Mouse (Mus musculus): ENCODE results near the gene Samd13.

Gene Samd13

DNA sequence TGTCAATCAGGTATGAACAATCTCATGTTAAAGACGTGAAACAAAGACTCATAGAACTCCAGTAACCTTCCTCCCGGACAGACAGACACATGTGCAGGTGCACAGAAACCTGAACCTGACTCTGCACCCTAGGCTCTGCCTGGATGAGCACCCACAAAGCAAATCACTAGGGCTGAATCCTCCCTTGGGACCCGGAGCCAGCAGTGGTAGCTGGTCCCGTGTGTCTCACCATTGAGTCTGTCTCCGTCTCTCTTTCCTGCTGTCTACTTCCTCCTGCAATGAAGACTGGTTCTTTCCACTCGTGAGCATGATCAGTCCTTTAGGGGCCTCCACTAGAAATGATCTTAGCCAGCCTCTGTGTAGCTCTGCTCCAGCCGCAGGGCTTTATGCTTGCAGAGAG, 23.5 kb downstream of the Samd13 start:
- DNase-seq: no peak

DNA sequence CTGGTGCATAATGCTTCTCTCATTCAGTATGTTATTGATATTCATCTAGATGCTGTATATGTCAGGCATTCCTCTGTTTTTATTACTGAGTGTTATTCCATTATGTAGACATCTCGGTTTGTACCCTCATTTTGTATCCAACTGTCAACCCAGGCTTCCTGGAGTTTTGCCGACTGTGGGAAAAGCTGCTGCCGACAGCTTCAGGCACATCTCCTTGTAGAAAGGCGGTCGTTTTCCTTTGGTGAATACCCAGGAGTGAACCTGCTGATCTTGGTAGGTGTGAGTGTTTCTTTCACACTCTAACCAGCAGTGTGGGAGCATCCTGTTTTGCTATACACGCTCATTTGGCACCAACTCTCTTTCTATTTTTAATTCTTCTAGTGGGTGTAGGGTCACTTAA, 24.4 kb downstream of the Samd13 start:
- DNase-seq: no peak

DNA sequence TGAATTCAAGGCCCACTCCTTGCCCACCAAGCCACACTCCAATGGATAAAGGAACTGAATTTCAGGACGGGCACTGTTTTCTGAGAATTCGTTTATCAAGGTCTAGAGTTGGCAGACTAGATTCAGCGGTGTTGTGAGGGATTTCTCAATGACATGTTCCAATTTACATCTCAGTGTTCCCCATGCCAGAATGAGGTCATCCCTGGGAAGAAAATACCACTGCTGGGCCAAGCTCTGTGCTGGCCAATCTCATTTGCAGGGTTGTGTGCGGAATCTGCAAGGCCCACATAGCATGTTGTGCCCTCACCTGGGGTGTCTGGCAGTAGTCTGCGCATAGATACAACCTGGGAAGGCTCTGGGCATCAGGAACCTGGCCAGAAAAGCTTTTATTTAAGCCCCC, 26.1 kb downstream of the Samd13 start:
- DNase-seq: no peak

DNA sequence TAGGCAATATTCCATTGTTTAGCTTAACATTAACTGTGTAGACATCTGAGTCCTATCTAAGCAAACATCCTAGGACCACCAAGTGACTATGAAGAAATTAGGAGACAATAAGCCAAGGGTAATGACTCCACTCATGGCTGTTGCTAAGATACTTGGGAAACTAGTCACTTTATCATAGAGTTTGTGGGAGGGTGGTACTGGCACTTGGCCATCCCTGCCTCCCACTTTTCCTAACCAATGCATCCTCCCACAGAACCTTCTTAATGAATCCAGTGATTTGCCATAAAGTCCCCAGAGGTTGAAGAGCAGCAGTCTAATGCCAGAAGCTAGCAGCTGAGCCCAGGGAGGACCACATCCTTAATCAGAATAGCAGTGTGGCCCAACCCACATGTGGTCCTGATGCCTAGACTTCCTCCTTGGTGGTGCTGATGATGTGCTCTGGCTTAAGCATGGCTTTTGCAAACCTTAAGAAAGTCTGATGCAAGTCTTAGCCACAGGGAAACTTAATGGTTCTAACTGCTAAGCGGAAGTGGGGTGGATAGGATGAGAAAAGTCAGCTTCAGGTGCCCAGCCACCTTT, 27.2 kb downstream of the Samd13 start:
- DNase-seq: no peak

DNA sequence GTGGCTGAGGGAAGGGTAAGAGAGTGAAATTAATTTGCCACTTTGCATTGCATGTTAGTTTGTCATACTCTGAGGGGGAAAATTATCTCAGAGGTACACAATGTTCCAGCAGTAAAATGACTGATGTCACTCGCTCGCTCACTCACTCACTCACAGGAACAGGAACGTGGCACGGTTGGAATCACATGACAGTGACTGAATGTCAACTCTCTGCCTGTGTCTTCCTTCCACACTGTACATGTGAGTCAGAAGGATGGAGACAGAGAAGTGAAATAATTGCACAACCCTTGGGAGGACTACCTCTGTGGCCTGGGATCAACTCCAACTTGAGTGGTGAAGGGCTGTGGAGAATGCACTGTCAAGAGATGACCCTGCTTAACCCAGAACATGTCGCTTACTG, 28.0 kb downstream of the Samd13 start:
- DNase-seq: no peak

DNA sequence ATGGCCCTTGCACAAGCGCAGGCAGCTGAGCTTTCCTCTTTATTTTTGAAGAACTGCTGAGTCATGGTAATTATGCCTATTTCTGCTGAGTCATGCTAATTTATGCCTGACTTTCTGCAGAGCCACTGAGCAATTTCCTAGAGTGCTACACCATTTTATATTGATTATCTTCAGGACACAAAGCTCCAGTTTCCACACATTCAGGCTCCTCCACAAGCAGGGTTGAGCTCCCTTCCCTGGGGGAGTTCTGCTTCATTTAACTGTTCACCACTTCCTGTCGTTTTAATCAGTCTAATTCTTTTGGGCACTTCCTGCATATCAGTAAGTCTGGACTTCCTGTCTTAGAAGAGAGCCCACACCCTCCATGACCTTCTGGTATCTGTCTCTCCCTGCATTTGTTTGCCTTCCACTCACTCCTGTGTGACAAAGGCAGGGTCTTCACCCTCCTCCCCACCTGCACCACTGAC, 30.2 kb downstream of the Samd13 start:
- DNase-seq: no peak

DNA sequence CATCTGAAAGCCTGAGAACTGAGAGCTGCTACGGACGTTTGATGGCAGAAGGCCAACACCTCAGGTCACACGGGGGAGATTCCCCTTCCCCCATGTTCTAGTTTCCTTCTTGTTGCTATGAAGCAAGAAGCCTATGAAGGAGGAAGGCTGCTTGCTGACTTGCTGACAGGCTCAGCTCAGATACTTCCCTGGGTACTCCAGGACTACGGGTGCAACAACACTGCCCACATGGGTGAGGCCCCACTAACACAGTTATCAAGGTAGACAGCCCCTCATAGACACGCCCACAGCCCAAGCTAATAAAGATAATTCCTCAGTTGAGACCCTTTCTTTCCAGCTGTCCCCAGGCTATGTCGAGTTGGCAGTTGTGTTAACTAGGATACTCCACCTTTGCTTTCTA, 31.7 kb downstream of the Samd13 start:
- no peak for DNase-seq

DNA sequence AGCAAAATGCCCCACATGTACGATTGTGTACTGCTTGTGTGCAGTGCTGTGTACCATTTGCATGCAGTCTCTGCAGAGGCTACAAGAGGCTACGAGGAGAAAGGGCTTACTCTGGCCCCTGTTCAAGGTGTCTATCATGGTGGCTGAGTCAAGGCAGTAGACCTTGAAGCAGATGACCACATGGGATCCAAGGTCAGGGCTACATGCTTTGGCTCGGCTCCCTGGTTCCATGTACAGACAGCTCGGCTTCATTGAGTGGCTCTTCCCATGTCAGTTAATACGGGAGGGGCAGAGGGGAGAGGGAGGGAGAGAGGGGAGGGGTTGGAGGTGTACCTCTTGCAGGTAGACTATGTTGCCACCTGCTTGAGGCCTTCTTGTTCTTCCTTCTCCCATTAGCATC, 33.0 kb downstream of the Samd13 start:
- DNase-seq: no peak

DNA sequence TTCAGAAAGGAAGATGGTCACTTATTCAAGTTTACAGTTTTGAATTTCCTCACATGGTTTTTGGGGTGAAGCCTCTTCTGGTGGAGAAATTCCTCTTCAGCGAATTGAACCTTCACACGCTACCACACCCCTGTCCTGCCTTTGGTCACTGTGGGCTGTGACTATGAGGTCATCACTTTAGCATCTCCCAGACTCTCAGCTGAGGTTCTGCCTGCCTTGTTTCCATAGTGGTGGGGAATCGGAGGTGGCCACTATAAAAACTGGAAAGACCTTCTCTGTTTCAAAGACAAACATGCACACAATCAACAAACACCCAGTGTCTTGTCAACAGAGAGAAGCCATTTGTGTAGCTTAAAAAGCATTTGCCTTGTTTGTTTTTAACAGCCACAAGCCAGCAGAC, 34.2 kb downstream of the Samd13 start, which contains the start of gene 4930503B20Rik:
Gene 4930503B20Rik (minus strand): TSS at position 101 of the 400 bp plus-strand sequence.
- no peak for DNase-seq

DNA sequence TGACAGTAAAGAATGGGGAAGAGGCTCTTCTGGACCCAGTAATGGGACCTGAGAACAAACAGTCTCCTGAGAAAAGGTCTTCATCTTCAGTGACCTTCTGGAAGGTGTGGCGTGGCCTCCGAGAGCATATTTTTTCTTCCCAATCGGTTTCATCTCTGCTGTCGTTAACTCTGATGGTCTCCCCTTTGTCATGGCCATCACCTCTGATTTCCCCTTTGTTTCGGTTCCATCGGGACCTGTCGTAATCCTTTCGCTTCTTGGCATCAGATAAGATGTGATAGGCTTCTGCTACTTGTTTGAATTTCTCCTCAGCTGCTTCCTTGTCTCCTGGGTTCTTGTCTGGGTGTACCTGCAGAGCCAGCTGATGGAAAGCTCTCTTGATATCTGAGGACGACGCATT, 34.7 kb downstream of the Samd13 start:
- DNase-seq: no peak

DNA sequence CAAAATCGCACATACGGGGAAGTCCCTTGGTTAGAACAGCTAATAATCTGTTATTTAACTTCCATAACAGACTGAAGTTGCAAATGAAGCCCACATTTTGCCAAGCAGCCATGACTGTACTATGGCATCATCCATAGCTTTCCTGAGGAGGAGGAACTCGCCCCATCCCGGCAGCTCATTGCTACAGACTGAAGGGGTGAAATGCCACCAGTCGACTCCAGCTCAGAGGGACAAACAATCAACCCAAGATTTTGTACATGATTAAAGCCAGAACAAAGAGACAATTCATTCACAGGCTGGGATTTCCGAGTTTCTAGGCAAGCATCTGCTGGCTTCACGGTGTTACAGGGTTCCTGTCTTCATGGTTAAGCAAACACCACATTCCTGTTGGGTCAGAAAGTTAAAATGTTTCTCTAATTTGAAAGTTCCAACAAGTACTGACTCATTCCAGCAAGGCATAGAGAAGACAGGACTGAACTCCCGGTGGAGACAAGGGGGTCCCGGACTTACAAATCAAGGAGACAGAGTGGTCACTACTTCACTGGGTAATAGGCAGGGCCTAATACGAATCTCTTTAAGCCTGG, 36.0 kb downstream of the Samd13 start:
- no peak for DNase-seq

DNA sequence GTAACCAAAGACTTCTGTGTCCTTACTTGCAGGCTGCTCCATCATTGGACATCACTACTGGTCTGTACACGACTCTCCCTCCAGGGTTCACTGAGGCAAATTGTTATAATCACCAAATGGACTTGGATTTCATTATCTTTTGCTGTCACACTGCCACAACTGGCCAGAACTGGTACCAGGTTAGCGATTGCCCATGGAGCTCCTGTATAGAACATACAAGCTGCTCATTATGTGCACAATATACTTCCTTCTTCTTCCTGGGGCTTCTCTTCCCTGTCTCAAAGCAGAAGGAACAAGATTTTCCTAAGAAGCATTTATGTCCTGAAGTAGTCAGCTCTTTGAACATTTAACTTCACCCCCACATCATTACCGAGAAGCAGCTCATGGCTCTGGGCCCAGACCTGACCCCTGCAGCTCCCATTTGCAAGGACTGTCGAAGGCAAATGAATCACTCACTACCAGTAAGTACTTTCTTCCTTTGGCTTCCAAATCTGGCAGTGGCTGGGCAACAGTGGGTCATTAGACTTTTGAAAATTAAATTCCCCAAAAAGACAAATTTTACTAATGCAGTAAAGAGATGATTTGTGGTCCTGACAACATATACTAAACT, 43.5 kb downstream of the Samd13 start:
- DNase-seq: no peak

DNA sequence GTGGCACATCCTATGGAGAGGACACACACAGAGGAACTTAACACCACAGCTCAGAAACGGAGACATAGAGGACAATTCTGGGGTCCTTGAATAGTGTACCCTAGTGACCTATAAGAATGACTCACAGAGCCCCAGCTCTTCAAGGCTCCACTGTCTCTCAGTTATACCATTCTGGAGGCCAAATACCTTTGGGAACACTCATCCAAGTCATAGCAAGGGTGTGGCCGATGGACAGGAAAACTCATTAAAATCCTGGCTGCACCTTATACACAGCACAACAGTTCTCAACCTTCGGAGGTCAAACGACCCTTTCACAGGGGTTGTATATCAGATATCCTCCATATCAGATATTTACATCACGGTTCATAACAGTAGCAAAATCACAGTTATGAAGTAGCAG, 52.9 kb downstream of the Samd13 start:
- no peak for DNase-seq

DNA sequence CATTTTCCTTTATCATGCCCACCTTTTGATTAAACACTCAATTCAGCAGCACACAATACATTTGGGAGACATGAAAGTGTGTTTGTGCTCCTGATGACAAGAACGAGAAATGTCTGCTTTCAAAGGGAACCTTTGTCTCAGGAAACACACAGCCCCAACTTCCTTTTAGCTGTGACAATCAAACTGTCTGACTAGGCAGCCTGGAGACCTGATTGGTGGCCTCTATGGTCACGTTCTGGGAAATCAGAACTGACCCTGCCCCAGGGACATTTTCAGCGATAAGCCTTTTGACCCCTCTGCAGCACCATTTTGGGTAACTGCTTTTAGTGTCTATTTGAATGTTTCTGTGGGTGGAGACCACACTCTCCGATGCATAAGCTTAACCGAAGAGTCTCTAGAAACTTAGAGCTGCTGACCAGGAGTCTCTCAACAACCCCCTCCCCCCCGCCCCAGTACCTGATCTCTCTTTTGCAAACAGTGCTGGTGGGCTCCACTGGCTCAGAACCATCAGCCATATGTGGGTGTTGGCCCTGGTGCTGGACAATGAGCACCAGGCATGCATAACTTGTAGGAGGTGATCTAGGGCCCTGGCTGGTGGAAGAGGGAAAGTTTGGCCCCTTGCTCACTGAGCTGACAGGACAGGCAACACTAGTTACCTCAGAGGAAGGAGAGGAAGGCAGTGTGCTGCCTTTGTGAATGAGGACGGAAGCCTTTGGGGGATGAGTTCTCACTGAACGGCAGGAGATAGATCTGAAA, 57.0 kb downstream of the Samd13 start:
- no peak for DNase-seq

DNA sequence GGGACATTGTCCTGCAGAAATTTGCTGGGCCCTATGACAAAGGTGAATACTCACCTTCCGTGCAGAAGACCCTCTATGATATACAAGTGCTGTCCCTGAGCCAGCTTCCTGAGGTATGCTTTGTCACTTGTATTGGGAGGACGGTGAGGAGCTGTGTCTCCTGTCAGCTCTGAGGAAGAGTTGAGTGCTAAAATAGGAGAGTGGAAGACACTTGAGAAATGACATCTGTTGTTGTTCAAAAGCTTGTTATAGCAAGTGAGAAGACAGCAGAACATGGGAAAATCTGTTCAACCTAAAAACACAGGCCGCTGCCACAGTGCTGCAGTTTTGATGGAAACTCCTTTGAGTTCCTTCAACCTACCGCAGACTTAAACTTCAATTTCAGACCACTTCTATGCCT, 59.6 kb downstream of the Samd13 start:
- no peak for DNase-seq

DNA sequence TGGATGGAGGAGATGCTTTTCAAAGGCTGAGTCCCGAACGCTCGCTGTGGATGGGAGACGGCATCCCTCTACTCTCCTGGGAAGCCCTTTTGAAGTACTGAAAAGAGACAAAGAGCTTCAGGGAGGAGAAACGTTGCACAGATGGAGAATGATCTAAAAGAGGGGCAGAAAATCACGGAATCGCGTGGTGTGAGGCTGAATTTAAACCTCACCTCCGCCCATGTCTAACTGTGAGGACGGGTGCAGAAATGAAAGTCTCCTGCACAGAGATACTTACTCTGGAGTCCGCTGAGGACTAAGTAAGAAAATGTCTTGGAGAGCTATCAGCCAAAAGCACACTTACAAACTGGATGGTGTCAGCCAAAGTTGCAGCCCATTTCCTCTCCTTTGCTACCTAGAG, 63.4 kb downstream of the Samd13 start:
- no peak for DNase-seq

DNA sequence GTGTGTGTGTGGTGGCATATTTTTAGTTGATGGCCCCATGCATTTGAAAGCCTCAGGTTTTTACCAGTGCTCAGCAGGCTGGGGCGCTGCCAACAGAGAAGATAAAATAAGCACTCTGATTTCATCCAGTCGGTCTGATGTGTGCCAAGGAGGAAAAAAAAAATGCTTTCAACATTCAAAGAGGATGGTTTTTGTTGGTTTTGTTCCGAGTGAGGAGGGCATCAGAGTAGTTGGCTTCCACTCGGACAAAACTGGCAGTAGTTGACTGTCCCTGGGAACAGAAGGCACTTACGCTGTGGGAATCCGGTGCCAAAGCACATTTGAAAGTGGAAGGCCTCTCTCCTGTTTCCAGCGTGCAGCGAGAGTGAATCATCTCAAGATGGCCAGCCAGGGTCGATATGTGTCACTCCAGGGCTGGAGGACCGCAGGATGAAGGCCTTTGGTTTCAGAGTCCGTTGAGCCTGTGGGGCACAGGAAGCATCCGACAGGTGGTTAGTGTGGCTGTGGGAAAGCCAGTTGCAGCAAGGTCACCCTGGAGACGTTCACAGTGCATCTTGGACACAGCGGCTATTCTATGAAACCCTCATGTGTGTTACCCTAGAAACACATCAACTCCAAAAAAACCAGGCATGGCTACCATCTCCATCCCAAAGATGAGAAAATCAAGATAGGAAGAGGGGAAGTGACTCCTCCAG, 64.7 kb downstream of the Samd13 start:
- no peak for DNase-seq

DNA sequence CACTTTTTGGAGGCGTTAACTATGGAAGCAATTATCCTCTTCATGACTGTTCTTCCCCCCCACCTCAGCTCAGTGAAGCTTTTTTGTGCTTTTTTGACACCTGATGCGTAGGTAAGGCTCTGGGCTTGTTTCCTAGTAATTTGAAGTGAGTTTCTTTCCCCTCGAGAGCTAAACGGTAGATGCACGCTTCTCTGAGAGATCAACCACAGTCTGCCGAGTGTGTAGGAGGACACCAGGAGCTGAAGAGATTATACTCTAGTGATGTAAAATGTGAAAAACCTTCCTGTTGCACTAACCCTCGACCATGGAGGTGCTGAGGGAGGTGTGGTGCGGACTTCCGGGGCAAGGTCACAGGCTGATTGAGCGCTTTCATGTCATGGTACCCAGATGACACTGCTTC, 65.3 kb downstream of the Samd13 start:
- no peak for DNase-seq

DNA sequence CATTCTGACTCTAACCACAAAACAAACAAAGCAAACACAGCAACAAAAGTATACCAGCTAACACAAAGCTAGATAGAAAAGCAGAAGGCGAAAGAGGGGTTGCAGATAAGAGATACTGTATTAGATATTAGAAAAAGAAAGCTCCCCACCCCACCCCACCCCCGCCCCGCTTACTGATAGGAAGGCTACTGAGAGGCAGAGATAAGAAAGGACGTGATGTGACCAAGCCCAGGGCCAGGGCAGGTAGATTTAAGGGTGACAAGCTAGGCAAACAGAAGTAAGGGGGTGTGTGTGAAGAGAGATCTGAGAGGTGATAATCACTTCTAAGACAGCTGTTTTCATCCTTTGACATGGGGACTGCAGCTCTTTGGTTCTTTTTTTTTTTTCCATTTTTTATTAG, 67.0 kb downstream of the Samd13 start:
- DNase-seq: no peak

DNA sequence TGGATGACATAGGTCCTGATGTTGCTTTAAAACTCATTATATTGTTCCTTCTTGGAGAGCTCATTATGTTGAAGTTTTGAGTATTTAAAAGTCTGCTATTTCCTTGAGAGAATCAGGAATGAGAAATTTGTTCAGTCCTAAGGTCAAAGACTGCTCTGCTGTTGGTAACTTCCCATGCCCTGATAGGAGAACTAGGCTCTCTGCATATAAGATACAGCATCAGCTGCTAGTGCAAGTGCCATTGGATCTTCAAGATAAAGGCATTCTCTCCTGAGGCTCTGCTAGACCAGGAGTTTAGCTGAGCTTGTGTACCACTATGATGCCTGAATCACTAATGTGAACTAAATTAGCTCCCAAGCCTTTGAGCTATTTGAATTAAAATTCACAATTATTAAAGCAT, 67.4 kb downstream of the Samd13 start:
- DNase-seq: no peak

DNA sequence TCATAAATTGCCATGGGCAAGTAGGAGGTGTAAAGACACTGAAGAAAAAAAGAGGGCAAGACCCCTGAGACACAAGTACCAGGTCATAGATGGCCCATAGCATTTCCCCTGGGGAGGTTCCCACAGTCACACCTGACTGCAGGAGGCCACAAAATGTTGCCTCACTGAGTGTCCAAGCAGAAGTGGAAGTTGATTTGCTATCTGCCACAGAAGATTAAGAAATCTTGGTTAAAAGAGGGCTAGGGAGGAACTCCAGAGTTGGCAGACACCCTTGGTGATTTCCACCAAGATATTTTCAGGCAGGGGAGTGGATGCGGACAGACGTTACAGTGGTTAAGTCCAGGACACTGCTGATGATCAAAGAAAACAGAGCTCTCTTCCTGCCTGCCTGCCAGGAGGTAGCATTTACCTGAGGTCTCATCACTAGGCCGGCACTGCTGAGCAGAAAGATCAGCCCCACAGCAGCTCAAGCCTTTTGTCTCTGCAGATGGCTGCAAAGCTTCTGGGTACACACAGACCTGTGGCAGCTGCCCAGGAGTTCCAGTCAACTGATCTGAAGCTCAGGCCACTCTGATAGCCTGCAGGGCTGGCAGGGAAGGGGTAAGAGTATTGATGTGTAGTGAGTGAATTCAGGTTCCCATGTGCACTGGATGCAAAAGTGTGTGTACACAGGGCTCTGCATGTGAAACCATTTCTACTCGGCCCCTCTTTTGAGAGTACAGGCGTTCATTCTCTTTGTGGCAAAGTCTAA, 68.7 kb downstream of the Samd13 start:
- no peak for DNase-seq

DNA sequence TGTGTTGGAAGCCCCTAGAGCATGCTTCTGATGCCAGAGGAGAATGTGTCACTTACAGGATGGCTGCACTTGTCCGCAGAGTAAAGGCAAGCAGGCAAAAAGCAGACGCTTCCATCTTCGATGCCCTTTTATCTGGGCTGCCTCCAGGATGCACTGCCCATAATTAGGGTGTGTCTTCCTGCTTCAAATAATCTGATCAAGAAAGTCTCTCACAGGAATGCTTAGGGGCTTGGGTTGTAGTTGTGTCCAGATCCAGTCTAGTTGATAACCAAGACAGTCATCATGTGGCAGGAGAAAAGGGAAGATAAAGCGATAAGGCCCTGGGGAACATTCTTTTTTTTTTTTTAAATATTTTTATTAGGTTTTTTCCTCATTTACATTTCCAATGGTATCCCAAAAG, 69.9 kb downstream of the Samd13 start, which contains the start of gene Dnase2b:
Gene Dnase2b (minus strand): TSS at position 101 of the 400 bp plus-strand sequence.
- no peak for DNase-seq

DNA sequence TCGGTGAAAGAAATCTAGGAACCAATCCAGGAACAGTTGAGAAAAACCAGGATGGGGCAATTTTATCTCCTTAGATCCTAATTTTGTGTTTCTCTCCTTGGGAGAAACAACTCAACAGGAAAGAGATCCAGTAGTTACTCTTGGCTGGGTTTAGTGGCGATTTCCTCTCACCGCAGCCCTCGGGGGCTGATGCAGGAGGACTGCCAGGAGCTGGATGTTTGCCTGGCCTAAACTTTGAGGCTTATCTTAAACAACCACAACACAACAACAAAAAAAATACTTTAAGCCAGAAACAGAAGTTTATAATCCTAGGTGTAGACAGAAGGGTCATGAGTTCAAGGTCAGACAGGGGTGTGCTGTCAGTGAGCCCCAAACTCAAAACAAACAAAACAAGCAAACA, 73.6 kb downstream of the Samd13 start:
- no peak for DNase-seq

Data from thymus, postnatal 25 days (tissue).